Mouse (Mus musculus) hindbrain, embryonic 11.5 days (tissue): ENCODE results near the gene Hs2st1. TPM values are rescaled to one million over a fixed set of nuclear protein-coding genes. Genes with fewer than 3 reads are reported as not detected.

ENCODE experiments used
- ATAC-seq: fragments of 200-750 bp; cut with Nextera tagmentation; 2 replicates; pipeline ENCODE4 v1.8.0; 2017; ENCODE audit warnings: mild to moderate bottlenecking, moderate TSS enrichment, moderate library complexity; ENCODE audit not compliant: low FRiP score
- DNase-seq: peaks from one replicate; pipeline ENCODE4 v3.0.0-alpha.2; 2015; ENCODE audit warnings: low spot score
- H3K27ac ChIP-seq: fragments of 300-500 bp; sonication (generic); 2 replicates; pipeline ENCODE4 v1.5.1; 2014; ENCODE audit warnings: mild to moderate bottlenecking, low read depth, low read length
- H3K27me3 ChIP-seq: fragments of 300-500 bp; sonication (generic); 2 replicates; pipeline ENCODE4 v1.6.1; 2014; ENCODE audit warnings: mild to moderate bottlenecking, low read length, moderate library complexity, mixed read lengths; ENCODE audit not compliant: control insufficient read depth, insufficient read depth
- H3K36me3 ChIP-seq: fragments of 300-500 bp; sonication (generic); 2 replicates; pipeline ENCODE4 v1.6.1; 2014; ENCODE audit warnings: mild to moderate bottlenecking, low read length, moderate library complexity, mixed read lengths; ENCODE audit not compliant: control insufficient read depth, insufficient read depth
- H3K4me1 ChIP-seq: fragments of 300-500 bp; sonication (generic); replicated peaks from 2 replicates; pipeline ENCODE4 v1.6.1; 2014; ENCODE audit warnings: low read length, mixed read lengths; ENCODE audit not compliant: control insufficient read depth, insufficient read depth
- H3K4me2 ChIP-seq: fragments of 300-500 bp; sonication (generic); replicated peaks from 2 replicates; pipeline ENCODE4 v1.6.1; 2014; ENCODE audit warnings: mild to moderate bottlenecking, low read depth, low read length
- H3K4me3 ChIP-seq: fragments of 300-500 bp; sonication (generic); 2 replicates; pipeline ENCODE4 v1.5.1; 2014; ENCODE audit warnings: low read depth, low read length
- H3K9ac ChIP-seq: fragments of 300-500 bp; sonication (generic); 2 replicates; pipeline ENCODE4 v1.6.1; 2014; ENCODE audit warnings: low read depth, low read length
- H3K9me3 ChIP-seq: fragments of 300-500 bp; sonication (generic); 2 replicates; pipeline ENCODE4 v1.6.1; 2016; ENCODE audit warnings: low read length; ENCODE audit not compliant: control insufficient read depth
- WGBS: fragments of 180-500 bp; shearing (Covaris S2); extraction: QIAGEN DNeasy Blood & Tissue Kit; methylation state at CpG from one replicate; pipeline ENCODE4 v1.1.7; 2014; 5-methylcytosine and 5-hydroxymethylcytosine counted together
- polyA plus RNA-seq: library from polyadenylated mRNA; unstranded; fragments of >200 nt; fragmentation: Nextera tagmentation; extraction: Ambion mirVana; gene quantifications from 2 replicates; pipeline ENCODE4 v1.2.1, GENCODE M21; 2014

Hs2st1 gene
- polyA plus RNA-seq, 1 experiment from 2014 or later = 16.3 TPM

GRCm38 (mm10) chr3:144580281-144580680 lies 10.3 kb upstream of the Hs2st1 start:
- ATAC-seq (no peak), DNase-seq (no peak)
- Histone ChIP-seq H3K27me3 (no peaks in the 10 kb centered on the region), H3K9ac (no peak overlapping the region), H3K9me3 (no peaks in the 10 kb centered on the region), H3K4me3 (no peak overlapping the region), H3K36me3 (no peaks in the 10 kb centered on the region), H3K4me2 (no peak overlapping the region), H3K4me1 (no peaks in the 10 kb centered on the region), H3K27ac (no peak overlapping the region)
- WGBS = 89% methylated on average over 7 of the region's 7 CpGs

- Histone ChIP-seq H3K4me1 (no peaks in the 10 kb centered on the region), H3K36me3 (no peaks in the 10 kb centered on the region), H3K9me3 (no peaks in the 10 kb centered on the region), H3K4me3 (no peak overlapping the region), H3K4me2 (no peak overlapping the region), H3K9ac (no peak overlapping the region), H3K27me3 (no peaks in the 10 kb centered on the region), H3K27ac (no peak overlapping the region)
- 88% methylated on average over 5 of the region's 5 CpGs for WGBS
- no peak for DNase-seq
- ATAC-seq = no peak
These were observed 9.8 kb upstream of the Hs2st1 start for GRCm38 (mm10) chr3:144579796-144580195.

- no peaks in the 10 kb centered on the region for H3K4me1 ChIP-seq
- no peak overlapping the region for H3K27ac ChIP-seq
- no peak overlapping the region for H3K4me3 ChIP-seq
- 95% methylated on average over 4 of the region's 4 CpGs for WGBS
- DNase-seq = no peak
- no peak overlapping the region for H3K4me2 ChIP-seq
- H3K9ac ChIP-seq = no peak overlapping the region
- H3K9me3 ChIP-seq = no peaks in the 10 kb centered on the region
- H3K36me3 ChIP-seq = no peaks in the 10 kb centered on the region
- ATAC-seq = no peak
- H3K27me3 ChIP-seq = no peaks in the 10 kb centered on the region
These were observed 8.9 kb upstream of the Hs2st1 start for GRCm38 (mm10) chr3:144578921-144579320.

GRCm38 (mm10) chr3:144577366-144578340 lies 7.7 kb upstream of the Hs2st1 start:
- H3K9ac ChIP-seq = no peak overlapping the region
- DNase-seq = no peak
- no peaks in the 10 kb centered on the region for H3K27me3 ChIP-seq
- no peaks in the 10 kb centered on the region for H3K36me3 ChIP-seq
- no peaks in the 10 kb centered on the region for H3K4me1 ChIP-seq
- H3K27ac ChIP-seq = no peak overlapping the region
- no peak overlapping the region for H3K4me3 ChIP-seq
- no peaks in the 10 kb centered on the region for H3K9me3 ChIP-seq
- WGBS = 93% methylated on average over 10 of the region's 10 CpGs
- no peak overlapping the region for H3K4me2 ChIP-seq
- no peak for ATAC-seq

GRCm38 (mm10) chr3:144574256-144574655 lies 4.3 kb upstream of the Hs2st1 start:
- Histone ChIP-seq H3K4me1 (peaks cover 3% of the 10 kb centered on the region; the same call in 1 of the 2 replicates), H3K9ac (no peak overlapping the region), H3K9me3 (no peaks in the 10 kb centered on the region), H3K4me2 (no peak overlapping the region), H3K27ac (no peak overlapping the region), H3K4me3 (no peak overlapping the region), H3K27me3 (no peaks in the 10 kb centered on the region), H3K36me3 (no peaks in the 10 kb centered on the region)
- 93% methylated on average over 7 of the region's 7 CpGs for WGBS
- ATAC-seq = no peak
- no peak for DNase-seq

GRCm38 (mm10) chr3:144570816-144571487 lies 971 bp upstream of the Hs2st1 start:
- no peaks in the 10 kb centered on the region for H3K36me3 ChIP-seq
- H3K9ac ChIP-seq = peak overlapping the region; percentile 97
- WGBS = under 1% methylated on average over 25 of the region's 25 CpGs
- peak overlapping the region; percentile 42 for H3K4me2 ChIP-seq
- ATAC-seq (no peak), DNase-seq (no peak)
- H3K27ac ChIP-seq = peak overlapping the region; percentile 93
- peaks cover 3% of the 10 kb centered on the region; the same call in 1 of the 2 replicates for H3K4me1 ChIP-seq
- no peaks in the 10 kb centered on the region for H3K27me3 ChIP-seq
- H3K9me3 ChIP-seq = no peaks in the 10 kb centered on the region
- peak overlapping the region; percentile 85 for H3K4me3 ChIP-seq

- peak overlapping the region; percentile 81 for H3K9ac ChIP-seq
- WGBS = 1% methylated on average over 45 of the region's 47 CpGs
These were observed 495 bp downstream of the Hs2st1 start for GRCm38 (mm10) chr3:144569401-144569971.

GRCm38 (mm10) chr3:144568861-144569361 lies 1.1 kb downstream of the Hs2st1 start:
- no peak for ATAC-seq
- WGBS = 1% methylated on average over 21 of the region's 21 CpGs
- peak; percentile 67 for DNase-seq
- H3K36me3 ChIP-seq = no peaks in the 10 kb centered on the region
- H3K4me3 ChIP-seq = peak overlapping the region; percentile 58
- H3K4me1 ChIP-seq = peaks cover 3% of the 10 kb centered on the region; the same call in 1 of the 2 replicates
- H3K27me3 ChIP-seq = no peaks in the 10 kb centered on the region
- peak overlapping the region; percentile 81 for H3K9ac ChIP-seq
- H3K9me3 ChIP-seq = no peaks in the 10 kb centered on the region
- H3K4me2 ChIP-seq = peak overlapping the region; percentile 54
- H3K27ac ChIP-seq = peak overlapping the region; percentile 82; the same call in 1 of the 2 replicates

More at GRCm38 (mm10) chr3:144569401-144569971, 495 bp downstream of the Hs2st1 start:
- DNase-seq = no peak
- peak; percentile 46 for ATAC-seq
- Histone ChIP-seq H3K27ac (peak overlapping the region; percentile 82), H3K27me3 (no peaks in the 10 kb centered on the region), H3K36me3 (no peaks in the 10 kb centered on the region), H3K9me3 (no peaks in the 10 kb centered on the region), H3K4me3 (peak overlapping the region; percentile 58), H3K4me2 (peak overlapping the region; percentile 54), H3K4me1 (peaks cover 3% of the 10 kb centered on the region; the same call in 1 of the 2 replicates)
